Mouse (Mus musculus) frontal cortex, postnatal 25 days (tissue): ENCODE measurements around the gene Npc1l1.
A peak's percentile ranks its signal among the peaks of the same experiment; 100 is the strongest.
"Not testable (repeated sequence)": the region's sequence is repeated elsewhere in the genome, so short reads cannot be mapped to it uniquely, and the experiment has no call there.

Experiments
- DNase-seq, 2 experiments: peaks; one replicate each; pipeline ENCODE4 v3.0.0; 2022; ENCODE audit warnings: low spot score in 2 of 2

The Npc1l1 gene

DNA sequence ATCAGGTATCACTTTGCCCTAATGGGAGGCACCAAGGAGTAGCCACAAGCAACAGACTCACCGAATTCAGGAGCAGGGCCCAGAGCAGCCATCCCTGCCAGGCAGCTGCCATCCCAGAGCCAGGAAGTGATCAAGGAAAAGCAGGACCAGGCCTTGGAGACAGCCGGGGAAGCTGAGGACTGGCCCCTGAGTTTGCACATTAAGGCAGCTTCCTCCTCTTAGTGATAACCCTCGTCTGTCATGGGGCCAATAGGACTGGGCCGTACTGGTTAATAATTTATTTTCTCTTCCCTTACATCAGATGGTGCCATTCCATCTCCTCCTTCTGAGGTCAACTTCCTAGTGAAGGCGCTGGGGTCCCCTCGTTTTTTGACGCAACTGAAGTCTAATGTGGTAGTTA lies at the start of gene Npc1l1:
Gene Npc1l1 (minus strand): TSS at position 132 of the 400 bp plus-strand sequence.
- no peak for DNase-seq

DNA sequence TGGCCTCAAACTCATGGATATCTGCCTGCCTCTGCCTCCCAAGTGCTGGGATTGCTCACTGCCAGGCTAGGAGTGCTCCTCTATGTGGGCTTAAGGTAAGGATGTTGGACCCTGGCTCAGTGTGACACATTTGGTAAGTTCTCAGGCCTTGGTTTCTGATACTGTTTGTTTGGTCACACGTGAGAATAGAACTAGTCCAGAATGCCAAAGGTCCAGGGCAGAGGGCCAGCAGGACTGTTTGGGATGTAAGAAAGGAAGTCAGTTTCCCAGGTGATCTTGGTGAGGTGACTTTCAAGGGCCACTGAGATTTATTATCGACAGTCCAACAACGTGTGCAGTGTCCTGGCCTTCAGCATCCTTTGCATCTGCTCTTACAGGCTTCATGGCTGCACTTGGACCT lies 46.5 kb upstream of the Npc1l1 start:
- DNase-seq = no peak

DNA sequence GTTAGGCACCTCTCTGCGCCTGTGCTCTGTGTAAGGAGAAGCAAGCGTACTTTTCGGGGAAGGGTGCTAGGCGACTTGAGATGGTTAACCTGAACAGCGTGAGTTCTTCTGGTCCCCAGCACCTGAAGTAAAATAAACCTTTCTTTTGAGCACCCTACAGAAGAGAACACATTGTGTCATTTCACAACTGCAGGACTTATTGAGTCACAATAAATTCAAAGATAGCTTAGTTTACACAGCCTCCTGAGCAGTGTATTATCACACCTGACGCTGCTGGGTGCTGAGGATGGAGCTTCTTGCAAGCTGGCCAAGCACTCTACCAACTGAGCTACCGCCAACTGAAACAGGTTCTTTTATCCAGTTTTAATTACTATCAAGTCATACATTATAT lies 45.1 kb upstream of the Npc1l1 start:
- DNase-seq = no peak

DNA sequence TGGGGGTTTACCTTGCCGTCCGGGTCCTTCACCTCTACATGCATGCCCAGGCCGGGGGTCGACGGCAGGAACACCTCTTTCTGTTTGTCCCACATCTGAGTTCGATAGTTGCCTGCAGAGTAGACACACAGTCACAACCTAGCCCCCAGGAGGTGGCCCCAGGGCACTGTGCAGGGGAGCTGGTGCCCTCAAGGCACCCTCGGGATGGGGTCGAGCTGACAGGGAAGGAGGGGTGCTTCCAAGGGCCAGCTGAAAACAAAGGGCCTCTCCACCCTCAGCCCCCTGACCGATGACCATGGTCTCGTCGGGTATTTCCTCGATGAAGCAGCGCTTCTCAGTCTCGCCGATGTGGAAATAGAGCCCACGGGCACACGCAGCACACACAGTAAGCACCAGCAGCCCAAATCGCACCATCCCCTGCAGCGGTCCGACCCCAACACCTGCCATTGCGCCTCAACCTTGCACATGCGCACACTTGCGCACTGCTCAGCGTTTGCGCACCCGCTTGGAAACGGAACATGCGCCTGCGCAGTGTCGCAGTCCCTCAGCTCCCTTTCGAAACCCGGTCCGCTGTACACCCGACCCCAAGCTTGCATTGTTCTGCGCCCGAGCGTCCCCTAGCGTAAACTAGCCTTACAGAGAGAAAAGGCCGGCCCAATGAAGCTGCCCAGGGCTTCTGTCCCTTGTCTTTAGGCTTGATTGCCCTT lies 44.6 kb upstream of the Npc1l1 start, which contains the start of gene Tmed4:
Gene Tmed4 (minus strand): TSS at position 484 of the 707 bp plus-strand sequence.
- DNase-seq = peak; percentile 96 to 97

DNA sequence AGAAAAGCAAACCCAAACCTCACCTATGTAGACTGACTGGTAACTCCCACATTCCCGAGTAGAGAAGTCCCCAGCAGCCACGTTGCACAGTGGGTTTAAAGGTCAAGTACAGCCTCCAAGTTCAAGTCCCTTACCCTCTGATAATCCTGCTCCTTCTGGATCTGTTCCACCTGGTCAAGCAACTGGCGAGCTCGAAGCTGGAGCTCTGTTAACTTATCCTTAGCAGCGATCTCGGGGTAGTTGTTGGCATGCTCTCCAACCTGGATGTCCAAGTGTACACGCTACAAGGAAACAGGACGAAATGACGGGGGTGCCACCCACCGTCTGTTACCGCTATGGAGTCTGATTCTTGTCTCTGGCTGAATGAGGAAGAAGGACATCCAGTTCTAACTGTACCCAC lies 43.7 kb upstream of the Npc1l1 start:
- DNase-seq = no peak

DNA sequence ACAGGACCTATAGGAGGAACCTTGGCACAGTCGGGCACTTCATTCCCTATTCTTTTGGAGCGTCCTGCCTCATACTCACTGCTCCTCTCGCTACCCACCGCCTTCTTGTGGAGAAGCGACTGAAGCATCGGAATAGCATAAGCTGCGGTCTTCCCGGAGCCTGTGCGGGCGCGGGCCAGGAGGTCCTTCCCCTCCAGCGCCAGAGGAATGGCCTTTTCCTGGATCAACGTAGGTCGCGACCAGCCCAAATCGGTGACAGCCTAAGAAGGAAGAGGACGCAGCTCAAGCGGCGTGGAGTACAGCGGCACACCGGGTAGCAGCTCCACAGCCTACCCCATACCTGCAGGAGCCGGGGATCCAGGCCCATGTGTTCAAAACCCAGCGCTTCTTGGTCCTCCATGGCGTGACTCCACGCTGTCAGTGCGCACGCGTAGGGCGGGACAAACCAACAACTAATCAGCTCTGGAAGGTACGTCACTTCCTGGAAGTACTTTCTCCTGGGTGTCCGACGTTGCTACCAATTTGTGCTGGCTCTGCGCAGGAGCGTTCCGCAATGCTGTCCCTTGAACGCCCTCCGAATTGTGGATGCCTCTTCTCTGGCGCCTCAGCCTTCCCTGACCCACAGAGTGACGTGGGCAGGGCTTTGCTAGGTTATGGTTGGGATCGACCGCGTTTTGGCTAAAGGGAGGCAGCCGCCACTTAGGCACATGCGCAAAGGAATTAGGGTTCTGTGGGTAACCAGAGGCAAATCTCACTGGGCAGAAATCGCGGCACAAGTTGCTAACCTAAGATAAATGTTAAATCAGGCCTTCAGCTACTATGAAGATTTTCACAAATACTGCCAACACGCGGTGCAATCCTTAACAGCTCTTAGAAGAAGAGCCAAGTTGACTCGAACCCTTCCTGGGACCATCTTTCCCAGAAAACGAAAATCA lies 37.6 kb upstream of the Npc1l1 start, which contains the start of gene Ddx56:
Gene Ddx56 (minus strand): TSS at position 453 of the 935 bp plus-strand sequence.
- DNase-seq = peak; percentile 82 to 86

DNA sequence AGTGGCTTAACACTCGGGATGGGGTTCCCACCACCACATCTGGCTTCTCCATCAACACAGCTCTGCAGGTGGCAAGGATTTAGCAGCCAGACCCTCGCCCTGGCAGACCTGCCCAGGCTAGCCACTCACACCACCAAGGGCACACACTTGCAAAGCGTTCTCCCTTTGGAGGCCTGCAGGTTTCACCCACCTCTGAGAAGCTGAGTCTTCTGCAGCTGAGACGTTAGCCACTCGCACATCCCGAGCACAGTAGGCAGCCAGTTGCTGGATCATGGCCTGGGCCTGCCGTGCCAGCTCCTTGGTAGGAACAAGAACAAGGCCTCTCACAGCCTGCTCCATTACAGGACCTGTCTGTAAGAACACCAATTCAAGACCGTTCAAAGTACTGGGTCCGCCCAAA lies 36.7 kb upstream of the Npc1l1 start:
- no peak for DNase-seq

DNA sequence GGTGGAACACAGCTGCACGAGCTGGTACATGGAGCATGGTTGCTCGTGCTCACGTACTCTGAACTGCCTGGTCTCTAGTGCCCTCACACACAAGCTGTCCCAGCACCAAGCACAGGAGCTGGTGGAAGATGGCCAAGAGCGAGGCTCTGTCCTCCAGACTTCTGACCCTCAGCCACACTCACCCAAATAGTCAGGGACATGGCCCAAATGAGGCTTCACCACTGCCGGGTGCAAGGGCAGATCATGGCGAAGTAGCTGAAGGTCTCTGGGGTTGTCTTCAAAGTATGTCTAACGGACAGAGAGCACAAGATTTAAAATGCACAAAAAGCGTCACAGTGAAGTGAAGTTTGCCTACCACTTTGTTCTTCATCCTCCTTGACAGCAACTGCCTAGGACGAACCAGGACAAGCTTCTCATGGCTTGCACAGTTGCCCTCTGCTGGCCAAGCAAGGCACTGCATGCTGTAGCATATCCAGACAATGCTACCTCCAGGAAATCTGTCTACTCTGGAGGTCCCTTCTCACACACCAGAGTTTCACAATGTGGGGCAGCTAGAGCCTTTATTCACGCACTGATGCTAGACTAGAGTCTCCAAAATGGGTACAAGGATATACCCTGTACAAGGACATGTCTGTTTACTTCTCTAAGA lies 31.6 kb upstream of the Npc1l1 start:
- DNase-seq = peak; percentile 61 to 72

DNA sequence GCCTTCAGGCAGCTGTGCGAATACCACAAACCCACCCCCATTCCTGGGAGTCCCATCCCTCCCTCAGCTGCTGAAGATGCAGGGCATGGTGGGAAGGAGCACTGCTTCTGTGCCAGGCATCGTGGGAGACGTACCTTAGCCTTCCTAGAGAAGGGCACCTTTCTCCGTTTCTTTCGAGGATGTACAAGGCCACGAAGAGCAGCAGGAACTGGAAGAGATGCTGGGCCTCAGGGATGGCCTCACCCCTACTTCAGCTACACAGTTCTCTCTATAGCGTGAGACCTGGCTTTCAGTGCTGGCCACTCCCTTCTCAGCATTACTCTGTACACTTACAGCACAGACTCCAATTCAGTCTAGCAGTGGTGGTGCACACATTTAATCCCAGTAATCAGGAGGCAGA lies 29.5 kb upstream of the Npc1l1 start:
- no peak for DNase-seq

DNA sequence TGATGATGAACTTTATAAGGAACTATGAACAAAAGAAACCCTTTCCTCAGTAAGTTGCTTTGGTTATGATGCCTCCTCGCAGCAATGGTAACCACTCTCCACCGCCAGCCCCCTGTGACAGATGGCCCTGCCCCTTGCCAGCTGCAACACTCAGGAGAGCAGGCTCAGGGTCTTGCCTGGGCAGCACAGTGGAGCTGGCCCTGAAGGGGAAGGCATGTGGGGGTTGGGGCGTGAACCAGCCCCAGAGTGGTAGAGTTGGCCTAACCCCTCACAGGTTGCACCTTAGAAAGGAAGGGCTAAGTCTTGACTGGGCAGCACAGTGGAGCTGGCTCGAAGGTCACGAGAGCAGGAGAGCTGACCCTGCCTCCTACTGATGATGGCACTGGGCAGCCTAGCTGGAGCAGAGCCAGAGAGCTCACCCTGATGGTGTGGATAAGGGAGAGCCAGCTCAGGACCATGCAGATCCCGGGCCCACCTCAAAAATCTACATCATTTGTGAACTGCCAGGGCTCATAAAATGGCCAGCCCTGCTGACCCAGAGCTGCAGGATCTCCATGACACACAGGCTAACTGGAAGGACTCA lies 26.6 kb upstream of the Npc1l1 start:
- DNase-seq = no peak

DNA sequence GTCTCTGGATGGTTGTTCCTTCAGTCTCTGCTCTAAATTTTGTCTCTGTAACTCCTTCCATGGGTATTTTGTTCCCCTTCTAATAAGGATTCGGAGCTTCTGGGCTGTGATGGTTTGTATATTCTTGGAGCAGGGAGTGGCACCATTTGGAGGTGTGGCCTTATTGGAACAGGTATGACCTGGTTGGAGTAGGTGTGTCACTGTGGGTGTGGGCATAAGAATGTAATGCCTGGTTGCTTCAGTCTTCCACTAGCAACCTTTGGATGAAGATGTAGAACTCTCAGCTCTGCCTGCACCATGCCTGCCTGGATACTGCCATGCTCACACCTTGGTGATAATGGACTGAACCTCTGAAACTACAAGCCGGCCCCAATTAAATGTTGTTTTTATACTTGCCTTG lies 24.7 kb upstream of the Npc1l1 start:
- not testable (repeated sequence) for DNase-seq

DNA sequence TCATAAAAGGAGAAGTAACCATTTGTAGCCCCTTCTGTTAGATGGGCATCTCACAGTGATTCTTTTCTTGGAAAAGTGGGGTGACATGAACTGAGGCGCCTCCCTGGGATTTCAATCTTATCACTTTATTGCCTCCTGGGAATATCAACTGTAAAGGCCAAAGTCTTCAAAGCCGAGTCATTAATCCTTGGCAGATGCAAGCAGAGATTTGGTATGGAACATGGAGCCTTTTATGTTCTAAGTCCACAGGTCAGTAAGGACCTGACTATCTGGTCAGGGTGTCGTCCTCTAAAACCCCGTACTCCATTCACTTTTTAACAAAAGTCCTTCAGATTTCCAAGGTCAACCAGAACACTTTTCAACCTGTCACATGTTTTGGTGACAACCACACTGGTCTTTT lies 22.9 kb upstream of the Npc1l1 start:
- DNase-seq = no peak

DNA sequence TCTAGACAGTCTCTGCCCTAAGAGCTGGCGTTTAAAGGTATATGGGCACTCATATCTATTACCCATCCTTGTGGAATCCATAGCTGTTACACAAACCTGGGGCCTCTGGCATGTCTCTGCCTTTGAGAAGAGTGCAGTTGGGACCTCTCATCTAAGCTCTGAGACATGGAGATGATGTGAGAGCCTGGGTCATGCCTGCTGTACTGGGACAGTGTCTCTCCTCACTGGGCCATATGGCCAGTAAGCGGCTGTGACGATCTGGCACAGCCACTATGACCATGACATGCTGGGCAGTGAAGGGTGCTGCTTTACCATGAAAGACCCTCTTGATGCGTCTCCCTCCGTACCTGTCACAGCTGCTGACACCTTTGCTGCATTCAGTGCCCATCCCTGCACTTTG lies 22.3 kb upstream of the Npc1l1 start:
- no peak for DNase-seq

DNA sequence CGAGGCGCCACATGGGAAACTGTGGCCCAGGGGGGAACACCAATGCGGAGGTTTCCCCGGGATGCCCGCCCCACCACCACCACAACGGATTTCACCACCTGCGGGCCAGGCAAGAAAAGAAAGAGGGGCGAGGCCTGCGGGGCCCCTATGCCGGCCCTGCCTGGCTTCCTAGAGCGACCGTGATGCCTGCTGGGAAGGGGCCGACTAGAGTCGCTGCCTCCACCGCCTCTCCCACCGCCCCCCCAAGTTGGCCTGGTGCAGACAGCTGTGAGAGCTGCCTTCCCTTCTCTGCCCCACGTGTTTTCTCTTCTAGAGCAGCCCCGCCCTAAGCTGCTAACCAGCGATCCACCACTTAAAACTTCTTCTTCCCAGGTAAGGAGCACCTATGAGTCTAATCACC lies 14.8 kb upstream of the Npc1l1 start:
- no peak for DNase-seq

DNA sequence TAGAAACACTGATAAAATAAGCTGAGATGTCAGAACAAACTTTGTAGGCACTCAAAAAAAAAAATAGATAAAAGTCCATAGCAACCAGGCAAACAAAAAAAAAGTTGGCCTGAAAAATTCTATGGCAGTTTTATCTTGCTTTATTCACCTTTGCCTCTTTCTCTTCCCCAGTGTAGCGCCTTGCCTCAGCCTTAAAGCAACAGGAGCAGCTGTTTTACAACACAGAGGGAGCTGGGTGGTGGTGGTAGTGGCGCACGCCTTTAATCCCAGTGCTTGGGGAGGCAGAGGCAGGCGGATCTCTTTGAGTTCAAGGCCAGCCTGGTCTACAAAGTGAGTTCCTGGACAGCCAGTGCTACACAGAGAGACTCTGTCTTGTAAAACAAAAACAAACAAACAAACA lies 3.1 kb upstream of the Npc1l1 start:
- DNase-seq = no peak

DNA sequence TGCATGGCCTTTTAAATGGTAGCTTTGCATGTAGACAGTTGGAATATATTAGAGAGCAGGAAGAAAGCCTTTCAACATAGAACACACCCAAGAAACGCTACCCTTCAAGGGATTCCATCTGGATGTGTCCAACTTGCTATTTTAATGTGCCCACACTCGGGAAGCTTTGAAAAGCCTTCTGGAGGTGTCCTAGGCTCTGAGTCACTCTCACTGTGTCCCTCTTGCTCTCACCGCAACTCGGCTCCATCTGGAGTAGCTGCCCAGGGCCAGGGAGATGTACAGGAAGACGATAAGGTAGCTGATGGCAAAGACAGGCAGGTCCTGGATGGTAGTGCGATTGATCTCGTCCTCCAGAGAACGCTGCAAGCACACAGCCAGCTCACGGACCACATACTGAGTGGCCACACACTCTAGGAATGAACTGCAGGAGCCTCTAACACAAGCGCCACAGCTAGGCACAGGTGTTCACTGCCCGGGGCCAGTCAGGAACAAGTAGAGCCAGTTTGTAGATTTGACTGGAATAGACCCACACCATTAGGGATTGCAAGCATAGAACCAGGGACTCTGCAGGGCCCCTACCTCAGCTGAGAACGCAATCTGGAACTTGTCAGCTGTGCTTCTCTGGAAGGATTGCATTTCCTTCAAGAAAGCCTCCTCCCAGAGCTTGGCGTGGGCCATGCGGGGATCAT lies 5.3 kb downstream of the Npc1l1 start:
- peak; percentile 6 to 37 for DNase-seq

DNA sequence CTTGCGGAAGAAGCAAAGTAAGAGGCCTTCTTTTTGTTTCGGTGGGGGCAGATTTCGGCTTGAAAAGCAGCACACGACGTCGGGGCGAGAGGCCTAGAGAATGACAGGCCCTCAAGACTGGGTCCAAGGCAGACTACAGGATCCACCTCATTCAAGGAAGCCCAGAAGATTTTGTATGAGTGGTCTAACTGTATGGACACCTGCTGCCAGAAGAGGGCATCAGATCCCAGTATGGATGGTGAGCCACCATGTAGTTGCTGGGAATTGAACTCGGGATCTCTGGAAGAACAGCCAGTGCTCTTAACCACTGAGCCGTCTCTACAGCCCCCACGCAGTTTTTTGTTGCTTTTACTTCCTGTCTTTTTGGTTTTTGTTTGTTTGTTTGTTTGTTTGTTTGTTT lies 7.8 kb downstream of the Npc1l1 start:
- DNase-seq = no peak

DNA sequence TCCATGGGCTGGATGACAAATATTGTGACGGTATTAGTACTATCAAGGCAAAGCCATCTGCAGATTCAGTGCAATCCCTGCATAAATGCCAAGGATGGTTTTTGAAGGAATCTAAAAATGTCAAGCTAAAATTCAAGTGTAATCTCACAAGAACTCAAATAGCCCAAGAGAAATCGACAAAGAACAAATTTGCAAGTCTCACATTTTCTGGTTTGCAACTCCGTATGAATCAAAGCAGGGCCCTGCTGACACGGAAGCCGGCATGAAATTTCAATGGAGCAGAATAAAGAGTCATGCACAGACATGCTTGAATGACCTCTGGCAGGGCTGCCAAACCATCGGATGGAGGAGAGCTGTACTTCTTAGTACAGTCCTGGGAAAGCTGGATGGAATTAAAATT lies 10.0 kb downstream of the Npc1l1 start:
- DNase-seq = no peak

DNA sequence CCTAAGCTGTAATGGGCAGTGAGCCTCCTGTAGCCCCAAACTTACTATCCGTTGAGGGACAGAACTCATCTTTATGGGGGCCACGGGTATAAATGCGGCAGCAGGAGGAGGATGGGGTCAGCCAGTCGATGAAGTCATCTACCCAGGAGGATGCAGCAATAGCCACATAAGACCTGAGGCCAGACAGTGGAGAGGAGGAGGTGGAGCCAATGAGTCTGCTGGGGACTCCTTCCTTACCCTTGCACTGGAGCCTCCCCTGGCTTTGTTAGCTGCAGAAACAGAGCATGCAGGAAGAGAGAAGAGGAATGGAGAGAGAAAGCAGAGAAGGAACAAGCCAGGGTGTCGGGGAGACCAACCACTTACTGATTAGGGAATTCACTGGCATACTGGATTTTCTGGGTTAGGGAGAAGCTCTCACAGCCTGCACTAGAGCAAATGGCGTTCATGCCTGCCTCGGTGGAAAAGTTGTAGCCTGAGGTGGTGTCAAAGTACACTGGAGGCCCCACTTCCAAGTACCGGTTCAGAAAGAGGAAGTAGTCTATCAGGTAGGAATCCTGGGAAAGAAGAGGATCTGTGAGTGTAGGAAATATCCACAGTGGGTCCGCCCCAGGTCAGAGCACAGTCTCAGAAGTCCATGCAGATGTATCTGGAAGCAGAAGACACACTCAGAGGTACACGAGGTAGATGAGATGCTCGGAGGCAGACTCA lies 11.6 kb downstream of the Npc1l1 start:
- no peak for DNase-seq

DNA sequence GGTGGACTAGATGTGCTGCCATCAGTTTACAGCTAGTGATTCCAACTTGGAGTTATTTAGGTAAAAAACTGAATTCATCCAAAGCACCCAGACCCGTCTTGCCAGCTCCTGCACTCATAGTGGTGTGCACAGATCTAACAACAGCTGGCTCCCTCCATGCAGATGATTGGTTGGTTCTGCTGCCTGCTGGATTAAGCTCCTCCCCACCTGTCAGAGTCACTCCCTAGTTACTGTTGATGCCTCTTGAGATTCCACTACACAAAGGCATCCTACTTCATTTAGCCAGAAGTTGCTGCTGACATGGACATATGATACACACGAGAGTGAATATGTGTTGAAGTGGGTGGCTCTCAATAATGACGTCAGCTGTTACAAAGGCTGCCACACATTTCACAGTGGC lies 13.1 kb downstream of the Npc1l1 start:
- no peak for DNase-seq

DNA sequence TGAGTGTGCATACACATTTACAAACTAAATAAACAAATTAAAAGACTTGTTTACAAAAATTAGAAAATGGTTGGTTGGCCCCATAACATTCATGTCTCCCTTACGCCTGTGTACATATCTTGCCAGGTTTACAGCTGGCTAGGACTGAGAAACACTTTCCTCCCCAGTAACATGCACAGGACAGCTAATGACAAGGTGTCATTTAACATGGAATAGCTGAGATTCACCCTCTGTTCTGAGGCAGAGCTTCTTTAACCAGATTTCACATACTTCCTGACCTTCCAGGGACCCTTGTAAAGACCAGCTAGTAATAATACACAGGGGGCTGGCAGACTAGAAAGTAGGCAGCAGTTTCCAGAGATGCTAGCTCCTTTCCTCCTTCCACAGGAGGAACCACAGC lies 21.8 kb downstream of the Npc1l1 start:
- no peak for DNase-seq
